Mouse (Mus musculus): ENCODE results near the gene 4933405L10Rik. TPM values are rescaled to one million over a fixed set of nuclear protein-coding genes. Genes with fewer than 3 reads are reported as not detected.

Gene 4933405L10Rik
- total and polyA plus RNA-seq, 2 experiments = not detected

DNA sequence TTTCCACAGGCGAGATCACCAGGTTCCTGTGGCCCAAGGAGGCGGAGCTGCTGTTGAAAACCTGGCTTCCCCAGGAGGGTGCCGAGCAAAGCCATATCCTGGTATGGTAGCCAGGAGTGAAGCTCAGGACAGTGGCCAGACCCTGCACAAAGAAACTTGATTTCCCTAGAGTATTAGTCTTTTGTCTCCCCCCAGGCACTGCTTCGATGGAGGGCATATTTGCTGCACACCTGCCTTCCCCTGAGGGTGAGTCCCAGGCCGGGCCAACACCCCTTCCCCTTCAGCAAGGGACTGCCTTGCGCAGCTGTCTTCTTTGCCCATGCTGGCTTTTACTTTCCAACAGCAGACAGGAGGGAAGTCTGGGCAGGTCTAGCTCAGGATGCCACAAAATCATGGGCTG is 20.9 kb upstream of the 4933405L10Rik start:
- DNase-seq (ENCODE audit: extremely low read depth, low read depth, low spot score) = no peak
- Histone ChIP-seq H3K27me3 (ENCODE audit: control insufficient read depth, insufficient read depth, low read length) (no peaks in the 10 kb centered on the region), H3K4me3 (ENCODE audit: insufficient read depth, low read depth, low read length) (no peak overlapping the region), H3K27ac (replicated peaks; ENCODE audit: insufficient read depth, low read depth, low read length) (no peak overlapping the region), H3K4me1 (ENCODE audit: control insufficient read depth, insufficient read depth, low read length) (no peaks in the 10 kb centered on the region), H3K79me2 (ENCODE audit: control insufficient read depth, insufficient read depth, low read length) (no peaks in the 10 kb centered on the region), H3K9ac (ENCODE audit: low read depth, low read length) (no peak overlapping the region), H3K36me3 (ENCODE audit: control insufficient read depth, insufficient read depth, low read length) (peaks cover 9% of the 10 kb centered on the region; the same call in 1 of the 2 replicates)
- WGBS = 70% methylated on average over 6 of the region's 6 CpGs
- no peak for TF ChIP-seq POLR2A (IDR thresholded peaks at IDR 0.05; ENCODE audit: extremely low read depth, insufficient read depth, low read length)
- no peak for TF ChIP-seq CTCF (IDR thresholded peaks at IDR 0.05; ENCODE audit: low read depth, low read length)

- no peak for TF ChIP-seq POLR2A (IDR thresholded peaks at IDR 0.05; ENCODE audit: extremely low read depth, insufficient read depth, low read length)
- no peak for DNase-seq (ENCODE audit: extremely low read depth, low read depth, low spot score)
- Histone ChIP-seq H3K27me3 (ENCODE audit: control insufficient read depth, insufficient read depth, low read length) (no peaks in the 10 kb centered on the region), H3K4me1 (ENCODE audit: control insufficient read depth, insufficient read depth, low read length) (no peaks in the 10 kb centered on the region), H3K79me2 (ENCODE audit: control insufficient read depth, insufficient read depth, low read length) (no peaks in the 10 kb centered on the region), H3K9ac (ENCODE audit: low read depth, low read length) (no peak overlapping the region), H3K4me3 (ENCODE audit: insufficient read depth, low read depth, low read length) (no peak overlapping the region), H3K36me3 (ENCODE audit: control insufficient read depth, insufficient read depth, low read length) (peaks cover 2% of the 10 kb centered on the region; the same call in 1 of the 2 replicates), H3K27ac (replicated peaks; ENCODE audit: insufficient read depth, low read depth, low read length) (no peak overlapping the region)
- WGBS = 69% methylated on average over 8 of the region's 8 CpGs
Measured at GRCm38 (mm10) chr8:105687512-105687911, 19.9 kb upstream of the 4933405L10Rik start.

- H3K4me1 ChIP-seq (ENCODE audit: control insufficient read depth, insufficient read depth, low read length) = no peaks in the 10 kb centered on the region
- TF ChIP-seq CTCF (IDR thresholded peaks at IDR 0.05; ENCODE audit: low read depth, low read length) = no peak
- TF ChIP-seq POLR2A (IDR thresholded peaks at IDR 0.05; ENCODE audit: extremely low read depth, insufficient read depth, low read length) = no peak
- 43% methylated on average over 14 of the region's 14 CpGs for WGBS
- H3K27ac ChIP-seq (replicated peaks; ENCODE audit: insufficient read depth, low read depth, low read length) = no peak overlapping the region
- DNase-seq (ENCODE audit: extremely low read depth, low read depth, low spot score) = no peak
- no peaks in the 10 kb centered on the region for H3K79me2 ChIP-seq (ENCODE audit: control insufficient read depth, insufficient read depth, low read length)
- no peaks in the 10 kb centered on the region for H3K27me3 ChIP-seq (ENCODE audit: control insufficient read depth, insufficient read depth, low read length)
- H3K4me3 ChIP-seq (ENCODE audit: insufficient read depth, low read depth, low read length) = no peak overlapping the region
- H3K9ac ChIP-seq (ENCODE audit: low read depth, low read length) = no peak overlapping the region
- no peaks in the 10 kb centered on the region for H3K36me3 ChIP-seq (ENCODE audit: control insufficient read depth, insufficient read depth, low read length)
Measured at GRCm38 (mm10) chr8:105688242-105688752, 19.2 kb upstream of the 4933405L10Rik start.

GRCm38 (mm10) chr8:105689256-105689982 is 18.0 kb upstream of the 4933405L10Rik start:
- H3K27ac ChIP-seq (replicated peaks; ENCODE audit: insufficient read depth, low read depth, low read length) = no peak overlapping the region
- H3K36me3 ChIP-seq (ENCODE audit: control insufficient read depth, insufficient read depth, low read length) = no peaks in the 10 kb centered on the region
- H3K79me2 ChIP-seq (ENCODE audit: control insufficient read depth, insufficient read depth, low read length) = no peaks in the 10 kb centered on the region
- H3K4me3 ChIP-seq (ENCODE audit: insufficient read depth, low read depth, low read length) = no peak overlapping the region
- 66% methylated on average over 35 of the region's 35 CpGs for WGBS
- no peak overlapping the region for H3K9ac ChIP-seq (ENCODE audit: low read depth, low read length)
- TF ChIP-seq POLR2A (IDR thresholded peaks at IDR 0.05; ENCODE audit: extremely low read depth, insufficient read depth, low read length) (no peak), CTCF (IDR thresholded peaks at IDR 0.05; ENCODE audit: low read depth, low read length) (no peak)
- peaks cover 1% of the 10 kb centered on the region for H3K4me1 ChIP-seq (ENCODE audit: control insufficient read depth, insufficient read depth, low read length)
- peaks cover 5% of the 10 kb centered on the region for H3K27me3 ChIP-seq (ENCODE audit: control insufficient read depth, insufficient read depth, low read length)
- no peak for DNase-seq (ENCODE audit: extremely low read depth, low read depth, low spot score)

- Histone ChIP-seq H3K27me3 (ENCODE audit: control insufficient read depth, insufficient read depth, low read length) (peaks cover 5% of the 10 kb centered on the region), H3K27ac (replicated peaks; ENCODE audit: insufficient read depth, low read depth, low read length) (no peak overlapping the region), H3K36me3 (ENCODE audit: control insufficient read depth, insufficient read depth, low read length) (no peaks in the 10 kb centered on the region), H3K79me2 (ENCODE audit: control insufficient read depth, insufficient read depth, low read length) (no peaks in the 10 kb centered on the region), H3K4me1 (ENCODE audit: control insufficient read depth, insufficient read depth, low read length) (peaks cover 1% of the 10 kb centered on the region), H3K4me3 (ENCODE audit: insufficient read depth, low read depth, low read length) (no peak overlapping the region), H3K9ac (ENCODE audit: low read depth, low read length) (no peak overlapping the region)
- WGBS = 87% methylated on average over 9 of the region's 9 CpGs
- TF ChIP-seq CTCF (IDR thresholded peaks at IDR 0.05; ENCODE audit: low read depth, low read length) = no peak
- TF ChIP-seq POLR2A (IDR thresholded peaks at IDR 0.05; ENCODE audit: extremely low read depth, insufficient read depth, low read length) = no peak
- no peak for DNase-seq (ENCODE audit: extremely low read depth, low read depth, low spot score)
Measured at GRCm38 (mm10) chr8:105689983-105690360, 17.5 kb upstream of the 4933405L10Rik start.

GRCm38 (mm10) chr8:105690978-105691377 is 16.5 kb upstream of the 4933405L10Rik start:
- WGBS = 73% methylated on average over 14 of the region's 14 CpGs
- Histone ChIP-seq H3K27ac (replicated peaks; ENCODE audit: insufficient read depth, low read depth, low read length) (no peak overlapping the region), H3K36me3 (ENCODE audit: control insufficient read depth, insufficient read depth, low read length) (no peaks in the 10 kb centered on the region), H3K79me2 (ENCODE audit: control insufficient read depth, insufficient read depth, low read length) (no peaks in the 10 kb centered on the region), H3K27me3 (ENCODE audit: control insufficient read depth, insufficient read depth, low read length) (peaks cover 5% of the 10 kb centered on the region), H3K4me1 (ENCODE audit: control insufficient read depth, insufficient read depth, low read length) (peaks cover 1% of the 10 kb centered on the region), H3K4me3 (ENCODE audit: insufficient read depth, low read depth, low read length) (no peak overlapping the region), H3K9ac (ENCODE audit: low read depth, low read length) (no peak overlapping the region)
- TF ChIP-seq CTCF (IDR thresholded peaks at IDR 0.05; ENCODE audit: low read depth, low read length) (no peak), POLR2A (IDR thresholded peaks at IDR 0.05; ENCODE audit: extremely low read depth, insufficient read depth, low read length) (no peak)
- DNase-seq (ENCODE audit: extremely low read depth, low read depth, low spot score) = no peak
